Mouse (Mus musculus) stomach, postnatal 0 days (tissue): ENCODE data around the gene Fyb.

Experiments used
- CTCF ChIP-seq: IDR thresholded peaks from 2 replicates; pipeline ENCODE4 v1.5.1; 2016; ENCODE audit warnings: antibody characterized with exemption, low read depth, mild to moderate bottlenecking, moderate library complexity
- EP300 ChIP-seq: optimal IDR thresholded peaks from 2 replicates; pipeline ENCODE3; 2016; ENCODE audit warnings: antibody characterized with exemption

DNA sequence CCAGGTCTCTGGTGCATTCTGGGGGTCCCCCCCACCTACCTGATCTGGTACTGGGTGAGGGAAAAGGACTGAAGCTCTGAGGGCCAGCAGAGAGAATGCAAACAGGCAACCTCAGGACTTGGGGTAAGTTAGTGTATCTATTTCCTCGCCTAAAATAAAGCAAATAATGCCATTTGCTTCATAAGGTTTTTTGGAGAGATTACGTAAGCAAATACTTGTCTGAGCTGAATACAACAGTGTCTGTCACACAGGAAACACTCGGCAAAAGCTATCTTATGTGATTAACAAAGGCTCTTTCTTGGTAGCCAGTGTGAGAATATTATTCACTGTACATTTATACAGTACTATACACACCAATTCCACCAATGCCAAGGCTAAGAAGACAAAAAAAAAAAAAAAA lies 76.0 kb downstream of the Fyb start:
- TF ChIP-seq EP300 (no peak), CTCF (no peak)
